In the genomic region with DNA sequence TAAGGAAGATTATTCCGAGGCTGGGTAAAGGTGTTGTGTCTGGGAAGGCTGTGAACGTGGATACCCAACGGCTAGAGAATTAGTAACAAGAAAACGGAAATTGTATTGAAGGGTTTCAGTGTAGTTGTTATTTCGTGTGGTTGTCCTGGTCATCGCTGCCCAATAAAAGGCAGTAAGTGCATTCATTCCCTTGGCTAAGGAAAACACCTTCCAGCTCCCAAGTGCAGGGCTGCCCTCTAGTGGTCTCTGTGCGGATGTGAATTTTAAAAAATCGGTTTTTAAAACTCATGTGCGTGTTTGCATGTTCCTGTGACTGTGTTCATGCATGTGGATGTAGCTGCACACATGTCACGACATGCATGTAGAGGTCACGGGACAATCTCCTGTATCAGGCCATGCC, we compare ENCODE assay signal across 10 mouse cellular contexts.
DNase-seq lines count a peak whose midpoint lies in the region; ATAC-seq and TF ChIP-seq lines count a peak whose summit lies in the region.
"Had no signal": no experiment of that assay in that cellular context is flagged by ENCODE, and none has a peak within 500 bp of the region (broad histone marks: within the 10 kb centered on the region; RNA-seq: fewer than 3 reads in every experiment).

No protein-coding gene starts in this region.

- H3K36me3 ChIP-seq in intestine, postnatal 0 days (ENCODE audit: control insufficient read depth, insufficient read depth) = no peaks in the 10 kb centered on the region
- no peaks in the 10 kb centered on the region for H3K36me3 ChIP-seq in intestine, embryonic 16.5 days (ENCODE audit: control insufficient read depth, insufficient read depth, low read length)
- H3K36me3 ChIP-seq in CH12.LX (replicated peaks in 1 of 2; ENCODE audit: control insufficient read depth in 1 of 2, insufficient read depth in 1 of 2, low read length in 1 of 2) = no peaks in the 10 kb centered on the region

- H3K9me3 ChIP-seq in intestine, postnatal 0 days (ENCODE audit: control insufficient read depth) = no peaks in the 10 kb centered on the region
- H3K9me3 ChIP-seq in intestine, embryonic 16.5 days (ENCODE audit: control insufficient read depth, low read length) = no peaks in the 10 kb centered on the region; the same call in 1 of the 2 replicates
- H3K9me3 ChIP-seq in CH12.LX (replicated peaks; ENCODE audit: low read length) = peaks cover 18% of the 10 kb centered on the region

- TF ChIP-seq RAD21 in CH12.LX (IDR thresholded peaks at IDR 0.05; ENCODE audit: low read depth, low read length) = no peak; the same call in none of the 2 replicates

- no peaks in the 10 kb centered on the region for H3K27me3 ChIP-seq in intestine, postnatal 0 days (replicated peaks; ENCODE audit: control insufficient read depth, insufficient read depth, low read length)
- H3K27me3 ChIP-seq in intestine, embryonic 16.5 days (replicated peaks; ENCODE audit: control insufficient read depth, insufficient read depth, low read length) = no peaks in the 10 kb centered on the region
- no peaks in the 10 kb centered on the region for H3K27me3 ChIP-seq in CH12.LX (replicated peaks)

- in situ Hi-C loops in CH12.LX (cut with MboI; ENCODE audit: low pct_ligation_motif_present, low pct_unique_long_range_greater_than_20kb, low sequenced_read_pairs) = loop anchor here (10.0 kb wide), 1 partner anchor 173 kb away; no protein-coding TSS in a partner anchor

- H3K4me3 ChIP-seq in intestine, postnatal 0 days (ENCODE audit: low read depth, low read length) = no peak overlapping the region
- no peak overlapping the region for H3K4me3 ChIP-seq in intestine, embryonic 16.5 days (ENCODE audit: low read length)
- H3K4me3 ChIP-seq in CH12.LX (replicated peaks in 1 of 3; ENCODE audit: low read depth in 2 of 3, low read length in 2 of 3, poor library complexity in 1 of 3) = no peak overlapping the region
- H3K4me3 ChIP-seq: erythroblast, embryonic 14.5 days had no signal

- no peak for TF ChIP-seq EP300 in CH12.LX (IDR thresholded peaks at IDR 0.05; ENCODE audit: low read length)

- TF ChIP-seq CTCF in intestine, postnatal 0 days (IDR thresholded peaks at IDR 0.05; ENCODE audit: low read depth) = peak; percentile 97
- peak; percentile 83 to 98 for TF ChIP-seq CTCF in CH12.LX (conservative IDR thresholded peaks at IDR 0.05 in 1 of 2, IDR thresholded peaks at IDR 0.05 in 1 of 2; ENCODE audit: low read depth in 2 of 2, low read length in 2 of 2)

- H3K27ac ChIP-seq in intestine, postnatal 0 days (ENCODE audit: low read depth, low read length) = no peak overlapping the region
- no peak overlapping the region for H3K27ac ChIP-seq in intestine, embryonic 16.5 days (ENCODE audit: low read length)
- H3K27ac ChIP-seq in CH12.LX (ENCODE audit: insufficient read depth, low read depth) = no peak overlapping the region
- H3K27ac ChIP-seq: macrophage had no signal

- no peaks in the 10 kb centered on the region for H3K79me2 ChIP-seq in CH12.LX (replicated peaks; ENCODE audit: control insufficient read depth, extremely low read depth, insufficient read depth, poor library complexity, severe bottlenecking)

- no peak overlapping the region for H3K9ac ChIP-seq in intestine, postnatal 0 days (ENCODE audit: low read depth, low read length)
- H3K9ac ChIP-seq in intestine, embryonic 16.5 days (ENCODE audit: low read depth, low read length) = no peak overlapping the region
- no peak overlapping the region for H3K9ac ChIP-seq in CH12.LX (ENCODE audit: insufficient read depth, low read depth)

- DNase-seq in CH12.LX (ENCODE audit: extremely low read depth) = peak; percentile 70
- DNase-seq in adrenal gland, adult 18-20 months (ENCODE audit: low spot score in 2 of 2) = peak; percentile 45 to 51
- DNase-seq in embryo, embryonic 11 days = peak; percentile 81
- peak; percentile 66 to 67 for DNase-seq in kidney, postnatal 4 days
- DNase-seq in neural tube, embryonic 10.5 days (ENCODE audit: extremely low spot score, low spot score) = peak; percentile 33
- DNase-seq in ovary, adult 18-20 months (ENCODE audit: low spot score) = no peak

- no peak for TF ChIP-seq POLR2A in CH12.LX (IDR thresholded peaks at IDR 0.05; ENCODE audit: low read depth, low read length)

- H3K4me1 ChIP-seq in intestine, postnatal 0 days (replicated peaks; ENCODE audit: control insufficient read depth, insufficient read depth, low read length) = no peaks in the 10 kb centered on the region; the same call in 1 of the 2 replicates
- no peaks in the 10 kb centered on the region for H3K4me1 ChIP-seq in intestine, embryonic 16.5 days (ENCODE audit: control insufficient read depth, insufficient read depth, low read length)
- peaks cover 2 to 50% of the 10 kb centered on the region in 2 experiments; a peak in 3 of 4 replicates for H3K4me1 ChIP-seq in CH12.LX (ENCODE audit: control insufficient read depth in 1 of 2, insufficient read depth in 2 of 2)

- H3K4me2 ChIP-seq in intestine, postnatal 0 days (replicated peaks; ENCODE audit: low read depth) = no peak overlapping the region
- H3K4me2 ChIP-seq in intestine, embryonic 16.5 days (ENCODE audit: low read depth, low read length) = no peak overlapping the region
- no peak overlapping the region for H3K4me2 ChIP-seq in CH12.LX (ENCODE audit: insufficient read depth, low read depth, poor library complexity, severe bottlenecking)

- ATAC-seq in intestine, postnatal 0 days = no peak
- ATAC-seq in intestine, embryonic 16.5 days = no peak

- dilution Hi-C loops in CH12.LX (cut with MboI; ENCODE audit: extremely low pct_ligation_motif_present, extremely low pct_unique_long_range_greater_than_20kb, low sequenced_read_pairs) = no loop called here

- WGBS in intestine, postnatal 0 days = 20% methylated on average over 11 of the region's 11 CpGs
- WGBS in intestine, embryonic 16.5 days = 25% methylated on average over 11 of the region's 11 CpGs

TF ChIP-seq in CH12.LX, 34 proteins besides CTCF, POLR2A, EP300 and RAD21:
- TF ChIP-seq TCF12 (IDR thresholded peaks at IDR 0.05; ENCODE audit: low read depth, low read length) (no peak), ZC3H11A (IDR thresholded peaks at IDR 0.05; ENCODE audit: low read depth, low read length) (peak; percentile 90), SMC3 (IDR thresholded peaks at IDR 0.05; ENCODE audit: low read depth, low read length) (peak; percentile 97), ZNF384 (IDR thresholded peaks at IDR 0.05; ENCODE audit: low read depth, low read length) (peak; percentile 61), BHLHE40 (IDR thresholded peaks at IDR 0.05; ENCODE audit: low read depth, low read length) (peak; percentile 33; the same call in 1 of the 2 replicates), USF1 (IDR thresholded peaks at IDR 0.05; ENCODE audit: low read depth, low read length) (no peak), ELF1 (IDR thresholded peaks at IDR 0.05; ENCODE audit: low read depth, low read length) (no peak)
